In the genomic region with DNA sequence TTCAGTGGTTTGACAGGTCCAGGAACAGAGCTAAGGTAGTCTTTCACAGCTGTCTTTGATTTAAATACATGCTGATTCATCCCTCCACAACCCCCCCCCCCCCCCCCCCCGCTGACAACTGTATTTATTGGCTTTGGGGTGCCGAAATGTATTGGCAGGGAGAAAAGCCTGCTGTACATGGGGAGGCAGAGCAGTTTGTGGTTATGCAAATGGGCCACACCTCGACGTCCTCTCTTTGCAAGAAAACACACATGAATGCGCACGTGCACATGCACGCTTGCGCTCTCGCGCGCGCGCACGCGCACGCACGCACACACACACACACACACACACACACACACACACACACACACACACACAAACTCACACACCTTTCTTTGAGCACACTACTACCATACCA, we compare ENCODE assay signal across 10 mouse cellular contexts. TPM values are rescaled to one million over a fixed set of nuclear protein-coding genes. Genes with fewer than 3 reads are reported as not detected.
A peak's percentile ranks its signal among the peaks of the same experiment; 100 is the strongest.
DNase-seq lines count a peak whose midpoint lies in the region; ATAC-seq and TF ChIP-seq lines count a peak whose summit lies in the region.
"Had no signal": no experiment of that assay in that cellular context is flagged by ENCODE, and none has a peak within 500 bp of the region (broad histone marks: within the 10 kb centered on the region; RNA-seq: fewer than 3 reads in every experiment).

No protein-coding gene starts in this region.

- H3K9ac ChIP-seq in forebrain, postnatal 0 days = no peak overlapping the region; the same call in 1 of the 2 replicates

- H3K36me3 ChIP-seq in forebrain, postnatal 0 days (ENCODE audit: insufficient read depth) = no peaks in the 10 kb centered on the region

- no peaks in the 10 kb centered on the region for H3K27me3 ChIP-seq in forebrain, postnatal 0 days (ENCODE audit: insufficient read depth, low read length)

- TF ChIP-seq POLR2A in brain, embryonic 14.5 days (IDR thresholded peaks at IDR 0.05; ENCODE audit: borderline replicate concordance, extremely low read depth, insufficient read depth, insufficient read length, poor library complexity, severe bottlenecking) = no peak

- no peak for TF ChIP-seq CTCF in brain, embryonic 14.5 days (IDR thresholded peaks at IDR 0.05; ENCODE audit: borderline replicate concordance, extremely low read depth, insufficient read depth, insufficient read length)
- TF ChIP-seq CTCF in forebrain, postnatal 0 days (IDR thresholded peaks at IDR 0.05; ENCODE audit: low read depth) = no peak
- no peak for TF ChIP-seq CTCF in gastrocnemius, adult 2 months (IDR thresholded peaks at IDR 0.05)

- intact Hi-C loops in left cerebral cortex, postnatal 36 days (cut with DNase I) = no loop called here
- intact Hi-C loops in left cerebral cortex, postnatal 4 days (cut with DNase I) = no loop called here
- intact Hi-C loops in gastrocnemius, postnatal 36 days (cut with DNase I) = no loop called here
- intact Hi-C loops in gastrocnemius, adult 2 months (cut with DNase I) = no loop called here

- H3K4me3 ChIP-seq in forebrain, postnatal 0 days (ENCODE audit: low read depth, low read length) = peak overlapping the region; percentile 26
- no peak overlapping the region for H3K4me3 ChIP-seq in gastrocnemius, adult 2 months

- no peaks in the 10 kb centered on the region for H3K4me1 ChIP-seq in forebrain, postnatal 0 days (ENCODE audit: insufficient read depth)

- ATAC-seq in forebrain, postnatal 0 days = peak; percentile 81
- no peak for ATAC-seq in monocyte, adult 5-6 weeks (replicated peaks; ENCODE audit: insufficient number of reproducible peaks, low FRiP score, low TSS enrichment, poor library complexity, severe bottlenecking)
- ATAC-seq: inflammation-experienced regulatory T-cells, adult 6 months had no signal

- H3K4me2 ChIP-seq in forebrain, postnatal 0 days (ENCODE audit: low read depth) = peak overlapping the region; percentile 45

- DNase-seq in left cerebral cortex, postnatal 36 days (ENCODE audit: low spot score in 2 of 2) = peak; percentile 10 to 23
- no peak for DNase-seq in left cerebral cortex, postnatal 4 days
- DNase-seq in brain, embryonic 14.5 days (ENCODE audit: low read depth) = peak; percentile 75
- DNase-seq in forebrain, postnatal 0 days = peak; percentile 74
- DNase-seq in right cerebral cortex, postnatal 14 days = peak; percentile 31
- no peak for DNase-seq in gastrocnemius, postnatal 36 days
- DNase-seq in gastrocnemius, adult 2 months = no peak
- DNase-seq: liver had no signal

- no peaks in the 10 kb centered on the region for H3K9me3 ChIP-seq in forebrain, postnatal 0 days (ENCODE audit: low read length)

- 54% methylated on average over 17 of the region's 17 CpGs for WGBS in forebrain, postnatal 0 days

- H3K27ac ChIP-seq in forebrain, postnatal 0 days (ENCODE audit: low read depth, low read length) = no peak overlapping the region
- H3K27ac ChIP-seq in gastrocnemius, adult 2 months = no peak overlapping the region

RNA-seq across cellular contexts. Expression of a gene that starts 58.5 kb away (rescaled TPM):
- under 1 TPM; 0.32 to 0.68 TPM for total RNA-seq in left cerebral cortex, postnatal 36 days (2021)
- under 1 TPM; 0.26 to 0.66 TPM for total RNA-seq in left cerebral cortex, postnatal 4 days (2021)
- 1.3 and 1.5 TPM in 2 replicates for polyA plus RNA-seq in brain, embryonic 14.5 days (2012; rRNA removed)
- not detected in 2 replicates for total RNA-seq in forebrain, postnatal 0 days (2014; rRNA removed)
- polyA plus RNA-seq in forebrain, postnatal 0 days (2015; fragmentation: Nextera tagmentation; extraction: Ambion mirVana) = 0.10 and 0.18 TPM in 2 replicates
- 1.0 to 3.3 TPM (median 2.3 TPM) in 3 replicates for total RNA-seq in monocyte, adult 5-6 weeks (2017)
- not detected for total RNA-seq in gastrocnemius, postnatal 36 days (2021)
- total RNA-seq in gastrocnemius, adult 2 months (2021) = under 1 TPM; 0.33 to 0.36 TPM
- polyA plus RNA-seq: inflammation-experienced regulatory T-cells, adult 6 months had no signal

Comparison
In these comparisons a context has a peak if more than half of its experiments do, and no peak if none do; other contexts are left out.
1. DNase-seq: peak in left cerebral cortex, postnatal 36 days (2 of 2), brain, embryonic 14.5 days (single experiment), forebrain, postnatal 0 days (single experiment) and right cerebral cortex, postnatal 14 days (single experiment); none in left cerebral cortex, postnatal 4 days (single experiment), gastrocnemius, postnatal 36 days (0 of 2) and gastrocnemius, adult 2 months (single experiment).